Mouse (Mus musculus): ENCODE measurements at regions not wholly inside any gene's neighbourhood (a gene's known extent, or its start where the extent isn't known, plus 50 kb on each side); places are given as distances from the start of the nearest gene placed in this dataset.

DNA sequence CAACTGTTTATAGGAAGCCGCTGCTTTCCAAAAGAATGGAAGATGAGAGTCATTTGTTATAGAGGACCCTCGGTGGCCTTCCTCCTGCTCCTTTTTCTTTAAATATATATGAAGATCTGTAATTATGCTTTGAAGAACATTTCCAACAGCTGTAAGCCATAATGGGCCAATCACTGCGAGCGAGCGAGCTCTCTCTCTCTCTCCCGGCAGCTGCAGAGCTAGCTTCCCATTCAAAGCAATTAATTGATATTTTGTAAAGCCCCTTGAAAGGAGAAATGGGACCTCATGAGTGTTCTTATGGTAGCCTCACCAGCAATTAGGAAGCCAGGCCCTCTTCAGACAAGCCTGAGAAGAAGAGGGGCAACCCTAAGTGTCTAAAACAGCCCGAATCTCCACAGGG lies 174.1 kb downstream of the Gxylt1 start:
- WGBS = 51% methylated on average over 7 of the region's 7 CpGs
- no peaks in the 10 kb centered on the region for H3K27me3 ChIP-seq (ENCODE audit: control insufficient read depth, insufficient read depth, low read depth, low read length)
- no peaks in the 10 kb centered on the region; the same call in 1 of the 2 replicates for H3K9me3 ChIP-seq (ENCODE audit: control insufficient read depth, low read length)
- no peaks in the 10 kb centered on the region for H3K4me1 ChIP-seq (replicated peaks; ENCODE audit: control insufficient read depth, insufficient read depth, low read length)
- no peak for ATAC-seq (ENCODE audit: low read depth)
- H3K4me2 ChIP-seq (ENCODE audit: low read depth, low read length) = no peak overlapping the region
- no peak overlapping the region for H3K27ac ChIP-seq (ENCODE audit: low read length)
- H3K4me3 ChIP-seq (ENCODE audit: low read length) = no peak overlapping the region
- no peaks in the 10 kb centered on the region for H3K36me3 ChIP-seq (ENCODE audit: control insufficient read depth, insufficient read depth, low read length)
- no peak overlapping the region for H3K9ac ChIP-seq (ENCODE audit: low read length)

DNA sequence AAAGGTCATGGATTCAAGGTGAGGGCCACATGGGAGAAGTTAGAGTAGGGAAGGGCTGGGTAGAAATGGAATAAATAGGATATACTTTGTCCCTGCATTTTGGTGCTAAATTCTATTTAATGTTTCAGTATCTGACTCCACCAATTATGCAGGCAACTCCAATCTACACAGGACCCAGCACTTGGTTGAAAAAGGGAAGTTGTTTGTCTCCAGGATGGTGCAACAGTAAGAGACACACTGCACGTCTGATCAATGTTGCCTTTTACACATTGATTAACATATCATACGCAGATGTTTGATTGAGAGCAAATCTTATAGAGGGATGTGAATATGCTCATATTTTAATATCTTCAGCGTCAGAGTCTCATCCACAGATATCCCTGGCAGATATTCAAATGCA lies 175.1 kb downstream of the Gxylt1 start:
- no peaks in the 10 kb centered on the region for H3K36me3 ChIP-seq (ENCODE audit: control insufficient read depth, insufficient read depth, low read length)
- H3K4me2 ChIP-seq (ENCODE audit: low read depth, low read length) = no peak overlapping the region
- H3K27me3 ChIP-seq (ENCODE audit: control insufficient read depth, insufficient read depth, low read depth, low read length) = no peaks in the 10 kb centered on the region
- H3K9me3 ChIP-seq (ENCODE audit: control insufficient read depth, low read length) = no peaks in the 10 kb centered on the region; the same call in 1 of the 2 replicates
- WGBS = 79% methylated on average over 3 of the region's 3 CpGs
- no peaks in the 10 kb centered on the region for H3K4me1 ChIP-seq (replicated peaks; ENCODE audit: control insufficient read depth, insufficient read depth, low read length)
- no peak for ATAC-seq (ENCODE audit: low read depth)
- H3K4me3 ChIP-seq (ENCODE audit: low read length) = no peak overlapping the region
- no peak overlapping the region for H3K27ac ChIP-seq (ENCODE audit: low read length)
- no peak overlapping the region for H3K9ac ChIP-seq (ENCODE audit: low read length)

DNA sequence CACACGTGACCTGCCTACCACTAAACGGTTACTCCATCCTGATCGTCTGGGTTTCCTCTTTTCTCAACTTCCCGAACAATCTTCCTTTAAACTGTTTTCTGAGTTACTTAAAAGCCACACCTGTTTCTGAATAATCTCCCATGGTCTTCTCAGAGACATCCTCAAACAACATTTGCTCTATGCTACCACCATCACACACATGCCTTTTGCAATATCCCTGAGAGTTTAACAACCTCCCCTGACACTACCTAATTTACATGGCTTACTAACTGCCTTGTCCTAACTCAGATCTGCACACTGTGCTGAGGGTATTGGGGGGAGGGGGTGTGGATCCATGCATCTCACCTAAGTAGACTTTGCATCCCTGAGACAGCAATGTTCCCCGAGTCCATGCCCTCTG lies 178.6 kb downstream of the Gxylt1 start:
- no peak for ATAC-seq (ENCODE audit: low read depth)
- Histone ChIP-seq H3K9ac (ENCODE audit: low read length) (no peak overlapping the region), H3K4me1 (replicated peaks; ENCODE audit: control insufficient read depth, insufficient read depth, low read length) (no peaks in the 10 kb centered on the region), H3K36me3 (ENCODE audit: control insufficient read depth, insufficient read depth, low read length) (no peaks in the 10 kb centered on the region), H3K4me3 (ENCODE audit: low read length) (no peak overlapping the region), H3K27me3 (ENCODE audit: control insufficient read depth, insufficient read depth, low read depth, low read length) (no peaks in the 10 kb centered on the region), H3K4me2 (ENCODE audit: low read depth, low read length) (no peak overlapping the region), H3K27ac (ENCODE audit: low read length) (no peak overlapping the region), H3K9me3 (ENCODE audit: control insufficient read depth, low read length) (no peaks in the 10 kb centered on the region; the same call in 1 of the 2 replicates)
- WGBS = 65% methylated on average over 5 of the region's 5 CpGs

DNA sequence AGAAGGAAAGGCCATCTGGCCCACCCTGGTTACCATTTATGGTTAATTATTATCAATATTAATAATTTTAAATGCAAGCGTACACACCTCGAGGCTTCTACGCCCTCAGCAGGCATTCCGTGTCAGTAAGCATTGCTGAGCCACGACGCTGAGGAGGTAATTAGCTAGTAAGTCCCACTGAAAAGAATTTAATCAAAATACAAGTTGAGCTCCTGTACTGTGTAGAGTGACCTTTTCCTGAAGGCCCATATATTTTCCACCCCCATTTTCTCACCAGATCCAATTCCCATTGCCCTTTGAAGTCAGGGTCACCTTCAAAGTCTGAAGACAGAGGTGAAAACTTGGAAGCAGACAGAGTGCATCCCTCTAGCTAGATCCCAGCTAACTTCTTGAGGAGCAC lies 179.8 kb downstream of the Gxylt1 start:
- ATAC-seq (ENCODE audit: low read depth) = no peak
- Histone ChIP-seq H3K4me1 (replicated peaks; ENCODE audit: control insufficient read depth, insufficient read depth, low read length) (no peaks in the 10 kb centered on the region), H3K36me3 (ENCODE audit: control insufficient read depth, insufficient read depth, low read length) (no peaks in the 10 kb centered on the region), H3K4me3 (ENCODE audit: low read length) (no peak overlapping the region), H3K4me2 (ENCODE audit: low read depth, low read length) (no peak overlapping the region), H3K9ac (ENCODE audit: low read length) (no peak overlapping the region), H3K27ac (ENCODE audit: low read length) (no peak overlapping the region), H3K9me3 (ENCODE audit: control insufficient read depth, low read length) (no peaks in the 10 kb centered on the region; the same call in 1 of the 2 replicates), H3K27me3 (ENCODE audit: control insufficient read depth, insufficient read depth, low read depth, low read length) (no peaks in the 10 kb centered on the region)
- WGBS = 66% methylated on average over 6 of the region's 6 CpGs

DNA sequence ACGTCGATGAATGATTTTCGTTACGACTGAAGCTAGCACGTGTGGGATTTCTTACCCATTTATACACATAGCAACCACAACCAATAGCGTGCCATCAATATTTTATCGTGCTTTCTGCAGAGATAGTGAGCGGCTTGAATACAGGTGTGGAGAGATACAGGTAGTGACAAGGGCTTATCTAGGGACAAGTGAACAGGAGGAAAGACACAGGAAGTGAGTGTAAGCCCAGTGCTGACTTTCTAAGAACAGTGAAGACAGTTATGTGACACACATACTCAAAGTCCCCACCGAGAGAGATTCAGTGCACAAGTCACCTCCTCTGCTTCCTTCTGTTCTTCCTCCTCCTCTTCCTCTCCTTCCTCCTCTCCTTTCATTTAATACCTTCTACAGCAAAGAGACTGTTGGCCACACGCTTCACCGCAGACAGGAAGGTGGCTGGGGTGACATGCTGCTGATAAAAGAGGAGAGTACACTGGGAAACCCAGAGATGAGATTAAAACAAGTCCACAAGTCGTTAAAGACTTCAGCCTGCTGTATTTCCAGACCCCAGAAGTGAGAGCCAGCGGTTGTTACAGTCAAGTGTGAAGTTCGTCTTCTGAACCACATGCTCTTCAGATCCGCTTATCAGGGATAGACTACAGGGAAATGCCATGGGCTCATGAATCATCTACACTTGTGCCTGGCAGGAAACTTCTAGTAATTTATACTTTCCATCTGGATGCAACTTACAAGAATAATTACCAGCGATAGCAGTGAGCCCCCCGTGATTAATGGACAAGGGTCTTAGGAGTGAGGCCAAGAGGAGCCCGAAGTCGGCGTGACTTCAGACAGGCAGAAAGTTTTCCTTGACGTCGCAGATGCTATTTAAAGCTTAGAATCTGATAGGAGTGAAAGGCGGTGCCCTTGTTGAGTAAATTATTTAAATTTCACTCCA lies 180.5 kb downstream of the Gxylt1 start:
- H3K27ac ChIP-seq (ENCODE audit: low read length) = no peak overlapping the region
- H3K4me1 ChIP-seq (replicated peaks; ENCODE audit: control insufficient read depth, insufficient read depth, low read length) = no peaks in the 10 kb centered on the region
- H3K4me3 ChIP-seq (ENCODE audit: low read length) = no peak overlapping the region
- H3K4me2 ChIP-seq (ENCODE audit: low read depth, low read length) = no peak overlapping the region
- 45% methylated on average over 23 of the region's 23 CpGs for WGBS
- no peak for ATAC-seq (ENCODE audit: low read depth)
- no peaks in the 10 kb centered on the region for H3K36me3 ChIP-seq (ENCODE audit: control insufficient read depth, insufficient read depth, low read length)
- no peaks in the 10 kb centered on the region; the same call in 1 of the 2 replicates for H3K9me3 ChIP-seq (ENCODE audit: control insufficient read depth, low read length)
- no peak overlapping the region for H3K9ac ChIP-seq (ENCODE audit: low read length)
- H3K27me3 ChIP-seq (ENCODE audit: control insufficient read depth, insufficient read depth, low read depth, low read length) = no peaks in the 10 kb centered on the region

DNA sequence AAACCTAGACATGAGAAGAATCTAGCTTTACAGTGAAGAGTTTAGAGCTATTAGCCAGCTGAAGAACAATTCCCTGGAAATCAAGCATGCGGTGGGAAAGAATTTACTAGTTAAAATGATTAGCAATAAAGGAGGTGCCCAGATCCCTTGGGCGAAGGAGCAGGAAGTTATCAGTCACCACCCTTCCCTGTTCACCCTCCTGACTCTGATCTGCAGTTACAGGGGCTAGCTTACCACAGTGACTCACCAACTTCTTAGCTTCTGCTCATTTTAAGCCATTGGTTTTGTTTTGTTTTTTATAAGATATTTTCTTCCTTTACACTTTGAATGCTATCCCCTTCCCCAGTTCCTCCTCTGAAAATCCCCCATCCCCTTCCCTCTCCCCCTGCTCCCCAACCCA lies 183.6 kb downstream of the Gxylt1 start:
- no peak overlapping the region for H3K4me3 ChIP-seq (ENCODE audit: low read length)
- 73% methylated on average over 2 of the region's 2 CpGs for WGBS
- no peak overlapping the region for H3K4me2 ChIP-seq (ENCODE audit: low read depth, low read length)
- ATAC-seq (ENCODE audit: low read depth) = no peak
- no peaks in the 10 kb centered on the region for H3K36me3 ChIP-seq (ENCODE audit: control insufficient read depth, insufficient read depth, low read length)
- no peak overlapping the region for H3K9ac ChIP-seq (ENCODE audit: low read length)
- no peaks in the 10 kb centered on the region for H3K4me1 ChIP-seq (replicated peaks; ENCODE audit: control insufficient read depth, insufficient read depth, low read length)
- H3K27me3 ChIP-seq (ENCODE audit: control insufficient read depth, insufficient read depth, low read depth, low read length) = no peaks in the 10 kb centered on the region
- H3K9me3 ChIP-seq (ENCODE audit: control insufficient read depth, low read length) = no peaks in the 10 kb centered on the region
- H3K27ac ChIP-seq (ENCODE audit: low read length) = no peak overlapping the region

DNA sequence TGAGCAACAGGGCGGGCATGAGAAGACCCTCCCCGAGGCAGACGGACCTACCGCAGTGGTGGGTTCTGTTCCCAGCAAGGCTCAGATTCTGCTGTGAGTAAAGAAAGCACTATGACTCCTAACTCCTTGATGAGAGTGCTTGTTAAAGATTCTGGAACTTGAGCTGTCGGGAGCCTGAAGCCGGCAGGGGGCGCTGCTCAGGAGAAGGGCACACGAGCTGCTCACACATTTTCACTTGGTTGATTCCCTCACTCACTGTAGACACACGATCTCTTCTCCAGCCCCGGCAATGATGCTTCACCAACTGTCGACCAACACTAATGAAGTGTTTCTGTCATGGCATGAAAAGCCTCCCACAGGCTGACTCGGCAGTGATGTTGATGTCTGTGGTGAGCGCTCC lies 185.6 kb downstream of the Gxylt1 start:
- ATAC-seq (ENCODE audit: low read depth) = no peak
- no peak overlapping the region for H3K27ac ChIP-seq (ENCODE audit: low read length)
- H3K4me3 ChIP-seq (ENCODE audit: low read length) = no peak overlapping the region
- H3K4me1 ChIP-seq (replicated peaks; ENCODE audit: control insufficient read depth, insufficient read depth, low read length) = no peaks in the 10 kb centered on the region
- 23% methylated on average over 13 of the region's 13 CpGs for WGBS
- no peaks in the 10 kb centered on the region for H3K9me3 ChIP-seq (ENCODE audit: control insufficient read depth, low read length)
- H3K9ac ChIP-seq (ENCODE audit: low read length) = no peak overlapping the region
- H3K36me3 ChIP-seq (ENCODE audit: control insufficient read depth, insufficient read depth, low read length) = no peaks in the 10 kb centered on the region
- H3K27me3 ChIP-seq (ENCODE audit: control insufficient read depth, insufficient read depth, low read depth, low read length) = no peaks in the 10 kb centered on the region
- H3K4me2 ChIP-seq (ENCODE audit: low read depth, low read length) = no peak overlapping the region

DNA sequence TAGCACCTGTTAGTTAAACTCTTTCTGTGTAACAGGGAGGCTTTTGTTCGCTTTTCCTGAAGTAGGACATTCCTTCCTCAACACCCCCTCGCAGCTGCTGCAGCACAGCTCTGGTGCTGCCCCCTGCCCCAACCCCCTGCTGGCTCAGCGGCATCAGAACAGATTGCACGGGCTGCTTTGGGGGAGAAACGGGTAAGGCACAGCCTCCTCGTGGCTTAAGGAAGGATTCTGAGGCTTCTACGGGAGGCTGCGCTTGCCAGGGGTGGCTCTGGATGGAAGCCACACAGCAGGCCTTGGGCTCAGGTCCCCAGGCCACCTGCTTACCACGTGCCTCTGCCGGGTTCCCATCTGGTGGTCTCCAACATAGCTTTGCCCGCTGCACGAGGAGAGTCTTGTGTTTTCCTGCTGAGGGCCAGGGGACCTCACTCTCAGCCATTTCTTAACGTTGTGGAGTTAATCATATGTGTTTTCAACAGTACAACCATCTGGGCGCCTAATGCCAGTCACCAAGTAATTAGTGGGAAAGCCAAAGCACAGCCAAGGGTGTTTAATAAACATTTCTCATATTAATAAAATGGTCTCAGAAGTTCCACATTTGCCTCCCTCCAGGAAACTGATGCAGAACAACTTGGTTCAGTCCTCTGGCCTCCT lies 189.9 kb downstream of the Gxylt1 start:
- ATAC-seq (ENCODE audit: low read depth) = no peak
- H3K27me3 ChIP-seq (ENCODE audit: control insufficient read depth, insufficient read depth, low read depth, low read length) = no peaks in the 10 kb centered on the region
- H3K4me2 ChIP-seq (ENCODE audit: low read depth, low read length) = no peak overlapping the region
- H3K36me3 ChIP-seq (ENCODE audit: control insufficient read depth, insufficient read depth, low read length) = no peaks in the 10 kb centered on the region
- H3K9ac ChIP-seq (ENCODE audit: low read length) = no peak overlapping the region
- WGBS = 39% methylated on average over 14 of the region's 14 CpGs
- H3K4me1 ChIP-seq (replicated peaks; ENCODE audit: control insufficient read depth, insufficient read depth, low read length) = no peaks in the 10 kb centered on the region
- no peak overlapping the region for H3K27ac ChIP-seq (ENCODE audit: low read length)
- no peaks in the 10 kb centered on the region for H3K9me3 ChIP-seq (ENCODE audit: control insufficient read depth, low read length)
- no peak overlapping the region for H3K4me3 ChIP-seq (ENCODE audit: low read length)

DNA sequence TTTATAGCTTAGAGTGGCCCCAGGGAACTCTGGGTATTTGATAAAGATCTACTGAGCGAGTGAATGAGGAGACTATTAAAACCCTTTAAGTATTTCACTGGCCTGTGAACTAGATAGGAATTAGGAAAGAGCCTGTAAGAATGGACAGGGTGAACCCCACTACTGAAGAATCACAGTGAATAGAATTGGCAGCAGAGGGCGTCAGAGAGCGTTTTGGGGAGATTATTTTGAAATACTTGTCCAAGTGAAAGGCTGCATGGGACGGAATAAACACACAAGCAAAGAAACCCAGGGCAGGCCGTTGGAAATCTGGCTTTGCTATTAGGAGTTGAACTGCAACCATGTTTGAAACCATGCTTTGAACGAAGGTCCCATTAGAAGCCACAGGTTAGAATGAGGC lies 200.9 kb downstream of the Gxylt1 start:
- 58% methylated on average over 6 of the region's 6 CpGs for WGBS
- H3K36me3 ChIP-seq (ENCODE audit: control insufficient read depth, insufficient read depth, low read length) = no peaks in the 10 kb centered on the region
- H3K4me1 ChIP-seq (replicated peaks; ENCODE audit: control insufficient read depth, insufficient read depth, low read length) = no peaks in the 10 kb centered on the region
- no peaks in the 10 kb centered on the region for H3K27me3 ChIP-seq (ENCODE audit: control insufficient read depth, insufficient read depth, low read depth, low read length)
- no peak for ATAC-seq (ENCODE audit: low read depth)
- no peaks in the 10 kb centered on the region for H3K9me3 ChIP-seq (ENCODE audit: control insufficient read depth, low read length)
- no peak overlapping the region for H3K4me2 ChIP-seq (ENCODE audit: low read depth, low read length)
- H3K27ac ChIP-seq (ENCODE audit: low read length) = no peak overlapping the region
- no peak overlapping the region for H3K9ac ChIP-seq (ENCODE audit: low read length)
- H3K4me3 ChIP-seq (ENCODE audit: low read length) = no peak overlapping the region
